Mouse (Mus musculus): ENCODE measurements at regions not wholly inside any gene's neighbourhood (a gene's known extent, or its start where the extent isn't known, plus 50 kb on each side); places are given as distances from the start of the nearest gene placed in this dataset.

DNA sequence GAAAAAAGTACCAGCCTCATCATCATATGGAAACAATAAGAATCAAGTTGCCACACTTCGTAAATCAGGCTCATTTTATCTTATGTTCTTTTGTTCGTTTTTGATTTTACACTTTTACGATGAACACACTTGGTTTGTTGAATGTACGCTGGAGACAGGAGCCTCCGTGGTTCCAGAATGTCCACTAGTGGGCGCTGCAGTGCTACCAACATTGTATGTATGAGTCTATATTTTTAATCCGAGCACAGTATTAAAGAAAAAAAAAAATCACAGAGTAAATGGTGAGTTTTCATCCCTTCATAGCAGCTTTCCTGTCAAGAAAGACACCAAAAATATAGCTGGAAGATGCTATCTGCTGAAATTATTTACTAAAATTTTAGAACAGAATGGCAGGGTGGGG lies 60.6 kb upstream of the Zfhx3 start:
- H3K27me3 ChIP-seq (ENCODE audit: control insufficient read depth, insufficient read depth, low read length) = no peaks in the 10 kb centered on the region
- peaks cover 4% of the 10 kb centered on the region; the same call in 1 of the 2 replicates for H3K4me1 ChIP-seq (ENCODE audit: control insufficient read depth, insufficient read depth, low read length)
- no peak overlapping the region for H3K4me3 ChIP-seq (ENCODE audit: control insufficient read depth, low read depth, low read length)
- H3K27ac ChIP-seq (ENCODE audit: control insufficient read depth, insufficient read depth, low read depth, low read length) = no peak overlapping the region
- no peaks in the 10 kb centered on the region for H3K36me3 ChIP-seq (ENCODE audit: control insufficient read depth, insufficient read depth, low read length)
- TF ChIP-seq CTCF (IDR thresholded peaks at IDR 0.05; ENCODE audit: control insufficient read depth, insufficient read depth, insufficient replicate concordance, low read depth, low read length) = peak; percentile 55; the same call in 1 of the 2 replicates
- no peak for TF ChIP-seq POLR2A (IDR thresholded peaks at IDR 0.05; ENCODE audit: control insufficient read depth, low read depth, low read length)

DNA sequence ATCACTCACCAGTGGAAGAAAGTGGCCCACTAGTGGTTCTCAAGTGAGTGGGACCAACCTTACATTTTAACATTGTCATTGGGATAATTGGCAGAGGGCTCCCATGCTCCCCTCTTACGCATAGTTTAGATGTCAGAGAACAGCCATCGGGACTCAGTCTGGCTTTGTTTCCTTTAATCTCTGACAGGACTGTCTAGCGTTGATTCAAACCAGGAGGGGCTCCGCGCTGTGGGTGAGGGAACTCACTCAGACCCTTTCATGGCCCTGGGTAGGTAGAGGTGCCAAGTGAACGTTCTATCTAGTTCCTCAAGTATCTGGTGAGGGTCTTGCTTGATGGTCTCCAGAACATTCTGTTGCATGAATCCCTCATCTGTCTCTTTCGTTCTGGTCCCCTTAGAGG lies 56.9 kb upstream of the Zfhx3 start:
- H3K4me3 ChIP-seq (ENCODE audit: control insufficient read depth, low read depth, low read length) = no peak overlapping the region
- H3K4me1 ChIP-seq (ENCODE audit: control insufficient read depth, insufficient read depth, low read length) = peaks cover 4% of the 10 kb centered on the region; the same call in 1 of the 2 replicates
- H3K27ac ChIP-seq (ENCODE audit: control insufficient read depth, insufficient read depth, low read depth, low read length) = no peak overlapping the region
- H3K36me3 ChIP-seq (ENCODE audit: control insufficient read depth, insufficient read depth, low read length) = no peaks in the 10 kb centered on the region
- TF ChIP-seq CTCF (IDR thresholded peaks at IDR 0.05; ENCODE audit: control insufficient read depth, insufficient read depth, insufficient replicate concordance, low read depth, low read length) (no peak), POLR2A (IDR thresholded peaks at IDR 0.05; ENCODE audit: control insufficient read depth, low read depth, low read length) (no peak)
- H3K27me3 ChIP-seq (ENCODE audit: control insufficient read depth, insufficient read depth, low read length) = no peaks in the 10 kb centered on the region

DNA sequence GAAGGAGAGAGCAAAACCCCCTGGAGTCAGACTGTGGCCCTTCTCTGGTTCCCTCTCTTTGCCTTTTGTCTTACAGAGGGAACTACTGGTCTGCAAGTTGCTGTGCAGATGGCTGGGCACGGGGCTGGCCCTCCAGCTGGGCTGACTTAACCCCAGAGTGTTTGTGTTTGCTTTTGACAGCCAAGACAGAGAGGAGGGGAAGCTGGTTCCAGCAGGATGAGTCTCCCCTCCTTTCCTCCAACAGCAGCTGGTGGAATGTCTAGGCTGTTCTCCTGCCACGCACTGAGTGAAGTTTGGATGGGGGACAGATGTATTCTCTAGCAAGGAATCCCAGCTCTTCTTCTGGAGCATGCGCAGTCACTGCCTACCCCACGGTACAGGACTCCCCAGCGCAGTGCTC lies 56.5 kb upstream of the Zfhx3 start:
- H3K27ac ChIP-seq (ENCODE audit: control insufficient read depth, insufficient read depth, low read depth, low read length) = no peak overlapping the region
- H3K4me1 ChIP-seq (ENCODE audit: control insufficient read depth, insufficient read depth, low read length) = peaks cover 4% of the 10 kb centered on the region; the same call in 1 of the 2 replicates
- TF ChIP-seq POLR2A (IDR thresholded peaks at IDR 0.05; ENCODE audit: control insufficient read depth, low read depth, low read length) (no peak), CTCF (IDR thresholded peaks at IDR 0.05; ENCODE audit: control insufficient read depth, insufficient read depth, insufficient replicate concordance, low read depth, low read length) (no peak)
- no peaks in the 10 kb centered on the region for H3K27me3 ChIP-seq (ENCODE audit: control insufficient read depth, insufficient read depth, low read length)
- H3K36me3 ChIP-seq (ENCODE audit: control insufficient read depth, insufficient read depth, low read length) = no peaks in the 10 kb centered on the region
- no peak overlapping the region for H3K4me3 ChIP-seq (ENCODE audit: control insufficient read depth, low read depth, low read length)

DNA sequence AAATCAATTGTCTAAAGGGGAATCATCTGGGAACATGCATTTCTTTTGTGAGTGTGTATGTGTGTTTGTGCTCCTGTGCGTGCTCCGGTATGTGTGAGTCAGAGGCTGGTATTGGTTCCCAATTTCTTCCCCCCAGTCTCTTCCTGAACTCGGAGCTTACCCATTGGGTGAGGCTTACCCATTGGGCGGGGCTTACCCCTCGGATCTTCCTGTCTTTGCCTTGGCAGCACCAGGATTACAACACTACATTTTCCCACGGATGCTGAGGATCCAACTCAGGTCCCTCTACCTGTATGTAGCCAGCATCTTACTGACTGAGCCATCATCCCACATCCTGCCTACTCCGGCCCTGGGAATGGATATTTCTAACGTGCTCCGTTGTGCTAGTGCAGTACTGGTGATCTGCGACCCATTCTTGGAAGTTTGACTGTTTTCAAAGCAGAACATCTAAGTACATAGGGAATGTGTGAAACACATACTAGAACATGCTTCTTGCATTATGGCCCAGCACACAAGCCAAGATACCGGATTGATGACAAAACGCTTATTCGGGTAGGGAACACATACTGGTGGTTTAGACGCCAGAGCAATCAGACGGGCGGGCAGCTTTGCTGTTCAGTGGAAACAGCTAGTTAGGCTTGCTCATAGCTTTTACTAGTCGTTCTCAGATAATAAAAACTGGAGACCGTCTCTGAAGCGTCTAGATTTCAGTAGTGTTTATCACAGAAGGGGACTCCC lies 55.8 kb upstream of the Zfhx3 start:
- Histone ChIP-seq H3K27me3 (ENCODE audit: control insufficient read depth, insufficient read depth, low read length) (no peaks in the 10 kb centered on the region), H3K36me3 (ENCODE audit: control insufficient read depth, insufficient read depth, low read length) (no peaks in the 10 kb centered on the region), H3K4me3 (ENCODE audit: control insufficient read depth, low read depth, low read length) (no peak overlapping the region; the same call in 1 of the 2 replicates), H3K4me1 (ENCODE audit: control insufficient read depth, insufficient read depth, low read length) (peaks cover 4% of the 10 kb centered on the region; the same call in 1 of the 2 replicates), H3K27ac (ENCODE audit: control insufficient read depth, insufficient read depth, low read depth, low read length) (no peak overlapping the region)
- TF ChIP-seq POLR2A (IDR thresholded peaks at IDR 0.05; ENCODE audit: control insufficient read depth, low read depth, low read length) = no peak

DNA sequence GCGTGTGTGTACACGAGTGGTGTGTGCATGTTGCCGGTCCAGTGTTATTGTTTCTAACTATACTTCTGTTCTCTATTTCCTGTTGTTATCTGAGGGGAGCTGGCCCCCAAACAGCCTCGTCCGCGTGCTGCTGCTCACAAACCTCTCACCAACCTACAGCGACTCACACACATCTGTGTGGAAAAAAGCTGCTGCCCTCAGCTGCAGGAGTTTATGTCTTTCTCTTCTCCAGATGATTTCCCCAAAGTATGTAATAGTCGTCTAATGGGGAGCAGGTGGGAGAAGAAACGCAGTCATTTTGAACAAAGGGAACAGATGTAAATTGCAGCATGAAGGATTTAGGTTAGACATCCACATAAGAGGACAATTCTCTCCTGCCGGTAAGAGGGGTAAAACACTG lies 55.1 kb upstream of the Zfhx3 start:
- Histone ChIP-seq H3K27me3 (ENCODE audit: control insufficient read depth, insufficient read depth, low read length) (no peaks in the 10 kb centered on the region), H3K27ac (ENCODE audit: control insufficient read depth, insufficient read depth, low read depth, low read length) (no peak overlapping the region), H3K4me3 (ENCODE audit: control insufficient read depth, low read depth, low read length) (no peak overlapping the region; the same call in 1 of the 2 replicates), H3K4me1 (ENCODE audit: control insufficient read depth, insufficient read depth, low read length) (peaks cover 4% of the 10 kb centered on the region; the same call in 1 of the 2 replicates), H3K36me3 (ENCODE audit: control insufficient read depth, insufficient read depth, low read length) (no peaks in the 10 kb centered on the region)
- TF ChIP-seq CTCF (IDR thresholded peaks at IDR 0.05; ENCODE audit: control insufficient read depth, insufficient read depth, insufficient replicate concordance, low read depth, low read length) (no peak), POLR2A (IDR thresholded peaks at IDR 0.05; ENCODE audit: control insufficient read depth, low read depth, low read length) (no peak)

DNA sequence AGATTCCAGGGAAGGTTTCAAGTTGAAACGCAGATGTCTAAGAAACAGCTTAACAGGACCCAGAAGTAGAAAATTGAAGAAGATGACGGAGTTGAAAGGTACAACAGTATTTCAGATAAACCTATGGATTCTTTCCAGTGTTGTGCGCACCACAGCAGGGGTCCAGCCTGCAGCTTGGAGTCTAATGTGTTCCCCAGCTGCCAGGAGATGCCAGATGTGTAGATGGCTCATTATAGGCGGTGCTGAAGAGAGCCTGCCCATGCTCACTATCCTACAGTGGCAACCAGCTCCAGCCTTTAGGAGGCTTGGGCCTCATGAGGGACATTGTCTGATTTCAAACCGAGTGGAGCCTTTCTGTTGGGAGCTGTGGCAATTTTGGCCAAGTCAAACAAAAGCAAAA lies 51.5 kb upstream of the Zfhx3 start:
- no peak overlapping the region for H3K4me3 ChIP-seq (ENCODE audit: control insufficient read depth, low read depth, low read length)
- TF ChIP-seq CTCF (IDR thresholded peaks at IDR 0.05; ENCODE audit: control insufficient read depth, insufficient read depth, insufficient replicate concordance, low read depth, low read length) (no peak), POLR2A (IDR thresholded peaks at IDR 0.05; ENCODE audit: control insufficient read depth, low read depth, low read length) (no peak)
- H3K36me3 ChIP-seq (ENCODE audit: control insufficient read depth, insufficient read depth, low read length) = no peaks in the 10 kb centered on the region
- H3K27me3 ChIP-seq (ENCODE audit: control insufficient read depth, insufficient read depth, low read length) = no peaks in the 10 kb centered on the region
- no peak overlapping the region for H3K27ac ChIP-seq (ENCODE audit: control insufficient read depth, insufficient read depth, low read depth, low read length)
- peaks cover 2% of the 10 kb centered on the region; the same call in 1 of the 2 replicates for H3K4me1 ChIP-seq (ENCODE audit: control insufficient read depth, insufficient read depth, low read length)
